Mouse (Mus musculus) MEL (cell line): Measurements from ENCODE around the gene Pon3.

Source experiments
- BHLHE40 ChIP-seq: IDR thresholded peaks from 2 replicates; pipeline ENCODE4 v1.6.1; 2012; ENCODE audit warnings: low read depth, mild to moderate bottlenecking, inconsistent platforms, low read length, improper control_type of control experiment, borderline replicate concordance
- CTCF ChIP-seq, 3 experiments: IDR thresholded peaks in 2 of 3; conservative IDR thresholded peaks in 1 of 3; 2 replicates each; pipeline ENCODE4 v1.5.1; 2011 to 2012; ENCODE audit warnings: low read length in 3 of 3, low read depth in 2 of 3, mild to moderate bottlenecking in 2 of 3, improper control_type of control experiment in 1 of 3, inconsistent platforms in 1 of 3, mixed read lengths in 1 of 3, moderate library complexity in 1 of 3; ENCODE audit not compliant: control insufficient read depth in 1 of 3, insufficient read depth in 1 of 3, poor library complexity in 1 of 3, severe bottlenecking in 1 of 3
- EP300 ChIP-seq, 2 experiments: IDR thresholded peaks; 2 replicates each; pipeline ENCODE4 v1.6.1; 2011; ENCODE audit warnings: improper control_type of control experiment in 2 of 2, low read length in 2 of 2, low read depth in 1 of 2, mild to moderate bottlenecking in 1 of 2
- MAX ChIP-seq: IDR thresholded peaks from 2 replicates; pipeline ENCODE4 v1.6.1; 2011; ENCODE audit warnings: low read length, improper control_type of control experiment
- POLR2A ChIP-seq, 2 experiments: IDR thresholded peaks; 2 replicates each; pipeline ENCODE4 v1.6.1; 2011 to 2012; ENCODE audit warnings: low read length in 2 of 2, mild to moderate bottlenecking in 2 of 2, control low read depth in 1 of 2, improper control_type of control experiment in 1 of 2, low read depth in 1 of 2, moderate library complexity in 1 of 2; ENCODE audit not compliant: control insufficient read depth in 1 of 2, insufficient read depth in 1 of 2, poor library complexity in 1 of 2
- TAL1 ChIP-seq: IDR thresholded peaks from 2 replicates; pipeline ENCODE4 v1.6.1; 2012; ENCODE audit warnings: mild to moderate bottlenecking, inconsistent platforms, low read length, moderate library complexity, mixed read lengths
- TCF12 ChIP-seq: IDR thresholded peaks from 2 replicates; pipeline ENCODE4 v1.6.1; 2014; ENCODE audit warnings: low read depth, mild to moderate bottlenecking, inconsistent platforms, low read length, improper control_type of control experiment, moderate library complexity
- USF1 ChIP-seq: IDR thresholded peaks from 2 replicates; pipeline ENCODE4 v1.6.1; 2014; ENCODE audit warnings: low read depth, mild to moderate bottlenecking, inconsistent platforms, low read length, improper control_type of control experiment, moderate library complexity

GRCm38 (mm10) chr6:5230261-5230660, 25.8 kb downstream of the Pon3 start:
- no peak for TF ChIP-seq MAX
- no peak for TF ChIP-seq EP300 (IDR thresholded peaks at IDR 0.05; ENCODE audit: low read depth in 1 of 2, low read length in 2 of 2)
- no peak for TF ChIP-seq CTCF (IDR thresholded peaks at IDR 0.05 in 2 of 3, conservative IDR thresholded peaks at IDR 0.05 in 1 of 3; ENCODE audit: control insufficient read depth in 1 of 3, insufficient read depth in 1 of 3, low read depth in 2 of 3, low read length in 3 of 3, poor library complexity in 1 of 3, severe bottlenecking in 1 of 3)
- no peak for TF ChIP-seq TCF12
- TF ChIP-seq USF1: no peak
- TF ChIP-seq TAL1: no peak
- no peak for TF ChIP-seq BHLHE40
- TF ChIP-seq POLR2A (IDR thresholded peaks at IDR 0.05; ENCODE audit: control insufficient read depth in 1 of 2, insufficient read depth in 1 of 2, low read depth in 1 of 2, low read length in 2 of 2, poor library complexity in 1 of 2): no peak
